Mouse (Mus musculus) heart, postnatal 4 days (tissue): Measurements from ENCODE around the gene Ndufa5. TPM values are rescaled to one million over a fixed set of nuclear protein-coding genes. Genes with fewer than 3 reads are reported as not detected.
A peak's percentile ranks its signal among the peaks of the same experiment; 100 is the strongest.

ENCODE experiments used
- DNase-seq: peaks from one replicate; pipeline ENCODE4 v3.0.0; 2021
- total RNA-seq, 2 experiments: library from RNA; stranded (reverse); gene quantifications; 2 replicates each; pipeline ENCODE4 v1.2.3; 2021

Gene Ndufa5
- 100 to 1,000 TPM; 799 to 849 TPM for total RNA-seq

GRCm38 (mm10) chr6:24527155-24528063 is at the start of gene Ndufa5:
Gene Ndufa5, minus strand, starts transcription at chr6:24528013.
- peak; percentile 93 for DNase-seq

DNA sequence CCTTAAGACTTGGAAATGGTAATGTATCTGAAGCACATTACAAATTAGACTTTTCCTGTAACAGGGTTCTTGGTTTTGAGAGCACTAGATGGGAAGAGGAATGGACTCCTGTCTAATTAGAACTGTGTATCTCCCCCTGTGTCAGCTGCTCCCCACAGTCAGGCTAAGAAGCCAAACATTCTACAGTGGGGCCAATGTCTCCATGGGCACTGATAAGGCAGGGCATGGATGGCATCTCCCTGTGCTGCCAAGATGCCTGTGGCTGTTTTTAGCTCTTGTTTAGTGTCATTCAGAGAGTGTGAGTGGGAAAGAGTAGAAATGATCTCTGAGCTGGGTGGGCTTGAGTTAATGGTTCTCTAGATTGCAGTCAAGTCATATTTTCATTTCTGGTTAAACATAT is 45.5 kb upstream of the Ndufa5 start:
- no peak for DNase-seq

DNA sequence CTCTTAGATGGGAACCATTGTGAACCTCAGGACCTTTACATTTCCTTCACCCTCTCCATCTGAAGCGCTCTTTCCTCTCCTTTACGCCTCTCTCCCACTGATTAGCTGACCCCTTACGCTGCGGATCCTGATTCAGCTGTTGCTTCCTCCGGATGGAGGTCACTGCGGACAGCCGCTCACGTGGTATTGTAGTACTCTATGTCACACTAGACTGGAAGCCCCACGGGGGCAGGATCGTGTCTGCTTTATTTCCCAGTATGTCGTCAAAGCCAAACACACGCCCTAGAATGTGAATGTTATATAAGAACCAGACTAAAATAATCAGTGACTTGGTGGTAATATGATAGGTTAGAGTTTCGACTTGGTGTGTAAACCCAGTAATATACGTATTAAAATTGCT is 44.6 kb upstream of the Ndufa5 start:
- DNase-seq: no peak

DNA sequence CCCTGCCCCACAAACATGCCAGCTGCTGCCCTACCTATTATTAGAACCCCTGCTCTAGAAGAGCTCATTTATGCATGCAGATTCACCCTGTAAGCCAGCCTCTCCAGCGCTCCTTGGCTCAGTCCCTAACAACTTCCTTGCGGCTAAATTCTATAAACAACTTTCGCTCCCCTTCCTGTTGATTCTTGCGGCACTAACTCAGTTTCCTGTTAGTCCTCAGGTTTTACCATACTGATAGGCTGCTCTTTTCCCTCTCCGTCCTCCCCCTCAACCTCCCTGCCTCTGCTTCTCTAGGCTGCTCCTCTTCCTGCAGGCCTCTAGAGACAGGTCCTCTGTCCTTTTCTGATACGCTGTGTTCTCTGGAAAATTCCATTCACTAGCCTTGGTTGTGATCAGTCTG is 43.3 kb upstream of the Ndufa5 start:
- DNase-seq: no peak

DNA sequence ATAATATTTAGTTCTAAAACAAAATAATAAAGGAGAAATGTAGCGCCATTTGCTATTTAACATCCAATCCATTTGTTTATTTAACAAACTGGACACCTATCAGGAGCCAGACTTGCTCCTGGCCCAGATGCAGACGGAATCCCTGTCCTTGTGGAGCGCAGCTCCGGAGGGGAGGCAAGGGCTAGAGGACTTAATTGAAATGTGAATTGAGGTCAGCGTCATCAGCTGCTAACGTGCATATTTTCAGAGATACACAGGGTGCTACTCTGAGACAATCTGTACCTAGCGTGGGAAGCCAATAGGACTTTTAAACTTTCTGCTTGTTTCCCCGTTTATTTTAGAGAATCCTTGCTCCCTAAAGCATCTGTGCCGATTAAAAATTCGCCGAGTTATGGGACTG is 42.5 kb upstream of the Ndufa5 start:
- DNase-seq: no peak

DNA sequence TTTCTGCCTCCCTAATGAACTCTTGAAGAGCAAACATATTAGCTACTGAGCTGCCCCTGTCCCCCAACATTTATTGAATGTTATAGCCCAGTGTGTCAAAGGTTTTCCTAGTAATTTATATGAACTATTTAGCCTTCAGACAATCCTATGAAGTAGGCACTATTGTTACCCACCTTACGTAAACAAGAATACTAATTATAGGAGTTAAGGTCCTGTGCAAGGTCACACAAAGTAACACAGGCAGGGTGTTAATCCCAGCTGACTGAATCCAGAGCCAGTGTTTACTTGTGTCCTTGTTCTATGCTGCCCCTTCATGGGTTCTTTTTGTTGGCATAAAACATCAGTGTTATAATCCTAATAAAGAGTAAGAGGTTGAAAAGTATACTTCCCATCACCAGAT is 41.9 kb upstream of the Ndufa5 start:
- no peak for DNase-seq

- DNase-seq: no peak
Measured at GRCm38 (mm10) chr6:24568963-24569362, 41.1 kb upstream of the Ndufa5 start.

GRCm38 (mm10) chr6:24564886-24565285 is 37.1 kb upstream of the Ndufa5 start:
- DNase-seq: no peak

GRCm38 (mm10) chr6:24564081-24564480 is 36.3 kb upstream of the Ndufa5 start:
- DNase-seq: no peak

DNA sequence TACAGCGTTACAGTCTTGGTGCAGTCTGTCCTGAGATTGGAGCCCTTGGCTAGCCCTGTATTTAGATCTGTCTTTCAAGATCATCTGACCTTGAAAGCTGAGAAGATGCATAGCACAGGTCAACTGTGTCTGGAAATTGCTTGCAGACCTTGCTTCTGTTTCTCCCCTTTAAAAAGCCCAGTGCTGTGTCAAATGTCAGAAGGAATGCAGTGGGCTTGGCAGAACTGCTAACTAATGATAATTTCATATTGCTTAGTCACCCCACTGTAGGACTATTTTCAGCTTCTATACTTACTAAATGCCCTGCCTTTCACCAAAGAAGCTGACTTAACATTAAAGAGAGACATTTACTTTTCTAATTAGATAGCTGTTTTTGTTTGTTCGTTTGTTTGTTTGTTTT is 27.7 kb upstream of the Ndufa5 start:
- no peak for DNase-seq

DNA sequence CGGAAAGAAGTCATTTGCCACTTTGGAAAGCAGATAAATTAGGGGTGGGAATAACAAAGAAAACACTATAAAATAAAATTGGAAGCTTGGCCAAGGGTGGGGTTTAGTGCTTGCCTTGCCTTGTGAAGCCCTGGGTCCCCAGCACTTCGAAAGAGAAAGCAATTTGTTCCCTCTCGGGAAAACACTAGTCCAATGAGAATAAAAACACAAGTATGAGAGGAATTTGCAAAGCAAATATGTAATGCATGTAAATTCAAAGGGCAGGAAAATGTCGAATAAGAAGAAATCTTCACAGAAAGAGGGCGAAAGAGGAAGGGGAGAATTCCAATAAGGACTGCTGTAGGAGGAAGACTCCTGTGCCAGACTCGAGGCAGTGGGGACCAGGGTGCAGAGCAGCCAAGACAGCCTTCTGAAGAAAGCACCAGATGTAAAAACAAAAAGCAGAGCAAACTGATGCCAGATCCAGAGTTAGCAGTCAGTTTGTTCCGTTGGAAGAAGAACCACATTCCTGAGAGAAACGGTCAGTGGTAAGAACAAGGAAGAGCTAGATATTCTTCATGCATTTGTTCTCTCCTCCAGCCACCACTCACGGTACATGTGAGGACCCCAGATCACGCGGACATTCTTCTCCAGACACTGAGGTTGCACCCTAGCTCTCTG is 26.7 kb upstream of the Ndufa5 start:
- no peak for DNase-seq

GRCm38 (mm10) chr6:24552046-24552445 is 24.2 kb upstream of the Ndufa5 start:
- no peak for DNase-seq

- no peak for DNase-seq
Measured at GRCm38 (mm10) chr6:24549801-24550200, 22.0 kb upstream of the Ndufa5 start.

- no peak for DNase-seq
Measured at GRCm38 (mm10) chr6:24546716-24547420, 19.1 kb upstream of the Ndufa5 start.

DNA sequence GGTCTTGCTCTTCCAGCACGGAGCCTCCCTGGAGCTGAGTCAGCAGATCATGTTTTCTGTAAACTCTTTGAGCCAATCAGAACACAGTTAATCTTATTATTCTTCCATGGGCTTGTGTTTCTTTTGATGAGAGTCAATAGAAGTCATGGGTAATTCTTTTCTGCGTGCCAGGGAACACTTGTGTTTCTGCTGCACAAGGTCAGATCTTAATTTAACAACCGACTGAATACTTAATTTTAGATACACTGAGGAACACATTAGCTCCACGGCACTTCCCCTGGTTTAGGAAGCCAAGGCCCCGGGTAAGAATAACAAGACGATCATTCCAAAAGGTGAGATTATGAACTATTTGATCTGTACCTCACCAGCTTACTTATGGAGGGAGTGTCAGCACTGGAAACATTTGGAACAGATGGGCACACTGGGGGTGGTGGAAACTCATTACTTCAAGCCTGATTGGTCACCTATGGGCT is 15.3 kb upstream of the Ndufa5 start:
- DNase-seq: no peak

DNA sequence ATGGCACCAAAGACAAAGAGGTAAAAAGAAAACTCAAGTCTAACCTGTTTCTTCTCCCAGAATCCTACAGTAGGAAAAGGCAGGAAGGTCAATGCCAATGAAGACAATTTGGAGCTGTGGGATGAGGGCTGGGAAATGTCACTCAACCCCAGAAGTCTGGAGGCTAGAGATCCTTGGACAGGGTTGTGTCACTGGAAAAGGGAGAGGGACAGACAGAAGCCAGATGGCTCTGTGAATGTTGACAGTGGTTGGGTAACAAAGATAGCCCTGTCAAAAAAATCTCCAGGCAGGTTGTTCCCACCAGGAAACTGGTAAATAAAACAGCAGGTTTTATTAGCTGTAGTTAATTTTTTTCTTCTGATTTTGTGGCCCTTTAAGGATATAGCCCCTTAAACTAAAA is 14.6 kb upstream of the Ndufa5 start:
- DNase-seq: no peak

GRCm38 (mm10) chr6:24540106-24540505 is 12.3 kb upstream of the Ndufa5 start:
- no peak for DNase-seq

GRCm38 (mm10) chr6:24538435-24538834 is 10.6 kb upstream of the Ndufa5 start:
- no peak for DNase-seq

DNA sequence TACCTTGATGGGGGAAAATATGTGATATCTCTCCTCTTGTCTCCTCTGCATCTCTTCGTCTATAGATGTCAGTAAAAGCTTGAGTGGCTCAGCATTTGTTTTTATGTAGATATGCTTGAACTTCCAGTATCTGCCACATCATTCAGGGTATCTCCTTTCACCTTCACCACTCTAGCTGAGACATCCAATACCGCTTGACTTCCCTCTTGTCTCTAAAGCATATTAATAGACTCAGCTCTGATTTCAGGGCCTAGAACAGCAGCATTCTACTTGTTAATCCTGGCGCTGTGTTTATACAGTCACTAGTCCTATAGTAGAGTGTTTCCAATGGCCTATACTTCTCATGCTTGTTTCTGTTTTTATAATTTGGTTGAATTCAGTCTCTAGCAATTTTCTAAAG is 5.0 kb upstream of the Ndufa5 start:
- DNase-seq: no peak

GRCm38 (mm10) chr6:24530711-24531420 is 3.1 kb upstream of the Ndufa5 start:
- DNase-seq: no peak

GRCm38 (mm10) chr6:24530166-24530565 is 2.4 kb upstream of the Ndufa5 start:
- DNase-seq: peak; percentile 59

- no peak for DNase-seq
Measured at GRCm38 (mm10) chr6:24528064-24528243, 141 bp upstream of the Ndufa5 start, which contains the start of gene Asb15. Gene Asb15, plus strand, starts transcription at chr6:24528144.

DNA sequence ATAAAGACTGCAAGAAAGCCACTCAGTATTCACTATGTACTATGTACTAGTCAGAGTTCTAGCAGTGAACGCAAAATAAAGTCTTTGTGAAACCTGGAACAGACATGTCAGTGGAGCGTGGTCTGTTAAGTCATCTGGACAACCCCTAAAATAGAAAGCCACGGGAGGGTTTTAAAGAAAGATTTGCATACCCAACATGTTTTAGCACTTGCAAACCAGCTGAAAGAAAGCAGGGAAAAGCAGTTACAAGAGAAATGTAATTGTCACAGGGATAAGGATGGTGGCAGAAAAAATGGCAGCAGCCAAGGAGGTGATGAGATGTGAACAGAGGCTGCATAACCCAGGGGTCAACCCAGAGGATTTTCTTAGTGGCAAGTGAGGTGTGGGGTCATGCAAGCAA is 2.1 kb downstream of the Ndufa5 start:
- no peak for DNase-seq
